Mouse (Mus musculus) intestine, embryonic 15.5 days (tissue): ENCODE measurements around the gene Pik3ip1. TPM values are rescaled to one million over a fixed set of nuclear protein-coding genes. Genes with fewer than 3 reads are reported as not detected.

ENCODE experiments used
- ATAC-seq: fragments of 200-750 bp; cut with Nextera tagmentation; 2 replicates; pipeline ENCODE4 v1.8.0; 2017; ENCODE audit warnings: moderate TSS enrichment, moderate library complexity
- H3K27ac ChIP-seq: fragments of 300-500 bp; sonication (generic); 2 replicates; pipeline ENCODE4 v1.5.1; 2015; ENCODE audit warnings: mild to moderate bottlenecking, inconsistent platforms
- H3K27me3 ChIP-seq: fragments of 300-500 bp; sonication (generic); replicated peaks from 2 replicates; pipeline ENCODE4 v1.6.1; 2015; ENCODE audit warnings: inconsistent platforms
- H3K36me3 ChIP-seq: fragments of 300-500 bp; sonication (generic); 2 replicates; pipeline ENCODE4 v1.6.1; 2015; ENCODE audit warnings: inconsistent platforms
- H3K4me1 ChIP-seq: fragments of 300-500 bp; sonication (generic); replicated peaks from 2 replicates; pipeline ENCODE4 v1.6.1; 2015; ENCODE audit warnings: inconsistent platforms
- H3K4me2 ChIP-seq: fragments of 300-500 bp; sonication (generic); replicated peaks from 2 replicates; pipeline ENCODE4 v1.6.1; 2015; ENCODE audit warnings: mild to moderate bottlenecking, inconsistent platforms
- H3K4me3 ChIP-seq: fragments of 300-500 bp; sonication (generic); replicated peaks from 2 replicates; pipeline ENCODE4 v1.5.1; 2015; ENCODE audit warnings: inconsistent platforms
- H3K9ac ChIP-seq: fragments of 300-500 bp; sonication (generic); 2 replicates; pipeline ENCODE4 v1.6.1; 2015; ENCODE audit warnings: inconsistent platforms
- H3K9me3 ChIP-seq: fragments of 300-500 bp; sonication (generic); 2 replicates; pipeline ENCODE4 v1.6.1; 2016; ENCODE audit warnings: inconsistent platforms
- WGBS: fragments of 180-500 bp; shearing (Covaris S2); methylation state at CpG from one replicate; pipeline ENCODE4 v1.1.7; 2015; 5-methylcytosine and 5-hydroxymethylcytosine counted together
- polyA plus RNA-seq: library from polyadenylated mRNA; unstranded; fragments of >200 nt; fragmentation: Nextera tagmentation; extraction: Ambion mirVana; gene quantifications from 2 replicates; pipeline ENCODE4 v1.2.1, GENCODE M21; 2015

Pik3ip1 gene
- polyA plus RNA-seq, 1 experiment from 2014 or later = 8.5 TPM

DNA sequence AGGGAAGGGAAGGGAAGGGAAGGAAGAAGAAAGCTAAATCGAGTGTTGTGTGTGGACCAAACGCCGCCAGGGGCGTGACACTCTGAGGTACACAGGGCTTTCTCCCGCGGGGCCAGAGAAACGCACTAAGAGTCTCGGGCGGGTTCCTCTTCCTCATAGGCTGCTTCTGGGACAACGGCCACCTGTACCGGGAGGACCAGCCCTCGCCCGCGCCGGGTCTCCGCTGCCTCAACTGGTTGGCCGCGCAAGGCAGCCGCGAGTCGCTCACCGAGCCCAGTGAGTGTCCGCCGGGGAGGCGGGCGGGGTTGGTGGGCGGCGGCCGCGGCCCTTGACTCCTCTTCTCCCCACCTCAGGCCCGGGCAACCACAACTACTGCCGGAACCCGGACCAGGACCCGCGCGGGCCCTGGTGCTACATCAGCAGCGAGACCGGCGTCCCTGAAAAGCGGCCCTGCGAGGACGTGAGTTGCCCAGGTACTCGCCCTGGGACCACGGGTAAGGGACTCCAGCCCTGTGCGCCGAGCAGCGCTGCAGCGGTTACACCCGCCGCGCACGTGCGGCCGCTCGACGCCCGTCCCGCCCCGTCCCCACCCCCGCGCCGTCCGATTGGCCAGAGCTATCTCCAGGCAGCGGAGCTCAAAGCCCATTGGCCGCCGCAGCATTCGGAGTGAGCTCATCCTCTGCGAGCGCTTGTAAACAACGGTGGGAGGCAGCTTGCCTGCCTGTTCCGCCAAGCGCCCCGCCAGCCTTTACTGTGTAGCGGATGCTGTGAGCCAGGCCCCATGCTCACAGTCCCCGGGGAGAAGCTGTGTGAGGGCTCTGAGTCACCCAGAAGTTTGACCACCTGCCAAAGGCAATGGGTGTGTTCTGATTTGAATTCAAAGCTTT is 1.8 kb downstream of the Pik3ip1 start:
- Histone ChIP-seq H3K27ac (peak overlapping the region; percentile 63), H3K4me1 (peaks cover 21% of the 10 kb centered on the region), H3K27me3 (no peaks in the 10 kb centered on the region), H3K4me3 (peak overlapping the region; percentile 49), H3K4me2 (peak overlapping the region; percentile 99), H3K9ac (peak overlapping the region; percentile 45), H3K9me3 (no peaks in the 10 kb centered on the region), H3K36me3 (no peaks in the 10 kb centered on the region)
- under 1% methylated on average over 72 of the region's 75 CpGs for WGBS
- ATAC-seq = peak; percentile 97

DNA sequence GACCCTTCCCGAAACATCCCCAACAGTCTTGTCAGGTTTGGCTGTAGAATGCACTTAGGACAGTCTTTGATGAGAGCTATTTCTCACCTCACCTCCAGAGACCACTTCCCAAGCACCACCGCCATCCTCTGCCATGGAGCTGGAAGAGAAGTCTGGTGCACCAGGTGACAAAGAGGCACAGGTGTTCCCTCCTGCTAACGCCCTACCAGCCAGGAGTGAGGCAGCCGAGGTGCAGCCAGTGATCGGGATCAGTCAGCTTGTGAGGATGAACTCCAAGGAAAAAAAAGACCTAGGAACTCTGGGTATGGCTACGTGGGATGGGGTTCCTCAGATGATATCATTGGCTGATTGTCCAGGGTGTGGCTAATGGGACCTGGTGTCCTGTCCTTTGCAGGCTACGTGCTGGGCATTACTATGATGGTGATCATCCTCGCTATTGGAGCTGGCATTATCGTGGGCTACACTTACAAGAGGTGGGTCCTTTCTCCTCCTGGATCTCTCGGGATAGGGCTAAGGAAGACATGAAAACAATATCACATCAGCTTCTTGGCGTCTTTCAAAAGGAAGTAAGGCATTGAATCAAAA is 3.0 kb downstream of the Pik3ip1 start:
- no peak for ATAC-seq

DNA sequence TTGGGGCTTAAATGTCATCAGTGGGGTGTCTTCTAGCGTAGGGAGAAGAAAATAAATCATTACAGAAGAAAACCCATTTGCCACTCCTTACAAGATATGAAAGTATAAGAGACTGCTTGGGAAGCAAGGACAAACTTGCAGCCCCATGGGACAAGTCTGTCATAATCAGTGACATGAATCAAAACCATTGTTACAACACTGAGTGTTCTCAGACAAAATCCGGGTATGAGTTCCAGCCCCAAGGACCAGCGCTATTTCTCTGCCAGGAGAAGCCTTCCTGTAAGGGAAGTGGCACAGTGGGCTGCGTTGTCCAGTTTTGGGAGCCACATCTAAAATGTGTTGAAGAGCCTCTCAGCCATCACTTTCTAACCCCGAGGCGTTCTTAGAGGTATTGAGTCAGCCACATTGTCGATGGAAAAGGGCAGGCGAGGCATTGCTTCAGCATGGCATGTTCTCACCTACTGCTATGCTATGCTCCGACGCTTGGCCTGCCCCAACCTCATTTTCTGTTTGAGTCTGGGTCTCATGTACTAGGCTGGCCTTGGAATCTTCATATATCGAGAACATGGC is 4.0 kb downstream of the Pik3ip1 start:
- ATAC-seq = no peak
- WGBS = 91% methylated on average over 11 of the region's 11 CpGs
- peaks cover 28% of the 10 kb centered on the region for H3K4me1 ChIP-seq

More for the DNA sequence above, 3.0 kb downstream of the Pik3ip1 start:
- H3K9me3 ChIP-seq = no peaks in the 10 kb centered on the region
- H3K27me3 ChIP-seq = no peaks in the 10 kb centered on the region
- no peak overlapping the region for H3K9ac ChIP-seq
- peaks cover 28% of the 10 kb centered on the region for H3K4me1 ChIP-seq
- no peak overlapping the region for H3K4me3 ChIP-seq
- H3K4me2 ChIP-seq = no peak overlapping the region
- H3K36me3 ChIP-seq = no peaks in the 10 kb centered on the region
- 87% methylated on average over 11 of the region's 11 CpGs for WGBS
- no peak overlapping the region for H3K27ac ChIP-seq

DNA sequence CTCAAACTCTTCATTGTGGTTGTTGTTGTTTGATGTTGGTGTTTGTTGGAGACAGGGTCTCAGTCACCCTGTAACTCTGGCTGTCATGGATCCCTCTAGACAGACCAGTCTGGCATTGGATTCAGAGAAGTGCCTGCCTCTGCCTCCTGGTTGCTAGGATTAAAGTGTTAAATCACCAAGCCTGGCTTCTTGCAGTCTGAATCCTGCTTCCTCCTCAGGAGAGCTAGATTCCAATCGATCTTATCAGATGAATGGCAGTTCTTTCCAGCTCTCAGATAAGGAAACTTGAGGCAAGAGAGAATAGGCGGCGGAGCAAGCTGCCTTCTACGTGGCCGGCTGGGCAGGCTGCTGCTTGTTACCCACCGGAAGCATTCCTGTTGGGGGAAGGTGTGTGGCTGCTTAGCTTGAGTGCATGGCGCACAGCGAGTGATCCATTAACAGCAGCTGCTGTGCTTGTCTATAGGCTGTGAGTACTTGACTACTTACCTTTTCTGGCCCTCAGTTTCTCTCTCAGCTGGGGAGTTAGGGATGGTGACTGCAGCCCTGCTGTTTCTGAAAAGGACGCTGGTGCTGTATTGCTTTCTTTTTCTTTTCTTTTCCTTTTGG is 4.6 kb downstream of the Pik3ip1 start:
- Histone ChIP-seq H3K4me3 (no peak overlapping the region), H3K4me1 (peaks cover 28% of the 10 kb centered on the region), H3K4me2 (no peak overlapping the region), H3K9ac (no peak overlapping the region), H3K27ac (no peak overlapping the region), H3K27me3 (no peaks in the 10 kb centered on the region), H3K9me3 (no peaks in the 10 kb centered on the region), H3K36me3 (no peaks in the 10 kb centered on the region)
- WGBS = 35% methylated on average over 9 of the region's 9 CpGs
- no peak for ATAC-seq

More for the DNA sequence above, 4.0 kb downstream of the Pik3ip1 start:
- Histone ChIP-seq H3K9me3 (no peaks in the 10 kb centered on the region), H3K9ac (no peak overlapping the region), H3K36me3 (no peaks in the 10 kb centered on the region), H3K4me3 (no peak overlapping the region), H3K27ac (no peak overlapping the region), H3K4me2 (no peak overlapping the region), H3K27me3 (no peaks in the 10 kb centered on the region)

DNA sequence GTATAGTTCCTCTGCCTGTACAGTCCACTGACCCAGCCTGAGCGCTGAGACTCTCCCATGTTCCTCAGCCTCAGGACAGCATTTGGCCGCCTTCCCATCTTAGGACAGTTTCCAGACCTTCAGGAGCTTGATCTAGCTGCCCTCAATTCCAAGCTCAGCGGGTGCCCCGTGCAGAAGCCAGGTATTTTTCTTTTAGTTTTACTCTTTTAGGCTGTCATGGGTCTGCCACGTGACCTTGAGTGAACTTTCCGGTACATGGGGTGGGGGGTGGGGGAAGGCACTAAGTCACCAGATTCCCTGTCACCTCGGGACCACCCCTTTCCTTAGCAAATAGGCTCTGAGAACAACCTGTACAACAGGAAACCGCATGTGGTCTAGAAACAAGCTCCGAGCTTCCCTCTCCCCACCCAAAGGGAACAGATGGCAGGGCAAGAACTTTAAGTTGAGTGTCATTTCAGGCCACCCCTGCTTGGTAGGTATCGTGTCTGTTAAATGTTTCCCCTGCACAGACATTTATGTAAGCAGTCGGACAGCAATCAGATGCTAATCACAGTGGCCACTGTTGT is 5.5 kb downstream of the Pik3ip1 start:
- Histone ChIP-seq H3K4me1 (peaks cover 26% of the 10 kb centered on the region), H3K27me3 (no peaks in the 10 kb centered on the region), H3K4me2 (no peak overlapping the region), H3K4me3 (no peak overlapping the region), H3K27ac (0 out of 2 replicates have a peak overlapping the region, but pooled peaks have one; percentile 14), H3K9me3 (no peaks in the 10 kb centered on the region), H3K36me3 (no peaks in the 10 kb centered on the region), H3K9ac (no peak overlapping the region)
- WGBS = 17% methylated on average over 11 of the region's 11 CpGs
- ATAC-seq = no peak

DNA sequence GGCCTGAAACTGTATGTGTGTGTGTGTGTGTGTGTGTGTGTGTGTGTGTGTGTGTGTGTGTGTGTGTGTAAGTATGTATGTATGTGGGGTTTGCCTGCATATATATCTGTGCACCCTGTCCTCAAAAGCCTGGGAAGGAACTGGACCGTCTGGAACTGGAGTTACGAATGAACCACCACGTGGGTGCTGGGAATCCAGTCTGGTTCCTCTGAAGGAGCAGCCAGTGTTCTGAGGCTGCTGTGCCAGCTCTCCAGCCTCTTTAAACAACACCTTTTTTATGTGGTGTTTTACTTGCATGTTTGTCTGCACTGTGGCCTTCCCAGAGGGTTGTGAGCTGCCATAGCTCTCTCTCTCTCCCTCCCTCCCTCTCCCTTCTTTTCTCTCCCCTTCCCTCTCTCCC is 6.4 kb downstream of the Pik3ip1 start:
- no peak for ATAC-seq
- H3K27me3 ChIP-seq = no peaks in the 10 kb centered on the region
- no peak overlapping the region for H3K27ac ChIP-seq
- no peaks in the 10 kb centered on the region for H3K9me3 ChIP-seq
- peaks cover 26% of the 10 kb centered on the region for H3K4me1 ChIP-seq
- no peak overlapping the region for H3K4me2 ChIP-seq
- H3K9ac ChIP-seq = no peak overlapping the region
- H3K36me3 ChIP-seq = no peaks in the 10 kb centered on the region
- WGBS = 84% methylated on average over 3 of the region's 3 CpGs
- no peak overlapping the region for H3K4me3 ChIP-seq

DNA sequence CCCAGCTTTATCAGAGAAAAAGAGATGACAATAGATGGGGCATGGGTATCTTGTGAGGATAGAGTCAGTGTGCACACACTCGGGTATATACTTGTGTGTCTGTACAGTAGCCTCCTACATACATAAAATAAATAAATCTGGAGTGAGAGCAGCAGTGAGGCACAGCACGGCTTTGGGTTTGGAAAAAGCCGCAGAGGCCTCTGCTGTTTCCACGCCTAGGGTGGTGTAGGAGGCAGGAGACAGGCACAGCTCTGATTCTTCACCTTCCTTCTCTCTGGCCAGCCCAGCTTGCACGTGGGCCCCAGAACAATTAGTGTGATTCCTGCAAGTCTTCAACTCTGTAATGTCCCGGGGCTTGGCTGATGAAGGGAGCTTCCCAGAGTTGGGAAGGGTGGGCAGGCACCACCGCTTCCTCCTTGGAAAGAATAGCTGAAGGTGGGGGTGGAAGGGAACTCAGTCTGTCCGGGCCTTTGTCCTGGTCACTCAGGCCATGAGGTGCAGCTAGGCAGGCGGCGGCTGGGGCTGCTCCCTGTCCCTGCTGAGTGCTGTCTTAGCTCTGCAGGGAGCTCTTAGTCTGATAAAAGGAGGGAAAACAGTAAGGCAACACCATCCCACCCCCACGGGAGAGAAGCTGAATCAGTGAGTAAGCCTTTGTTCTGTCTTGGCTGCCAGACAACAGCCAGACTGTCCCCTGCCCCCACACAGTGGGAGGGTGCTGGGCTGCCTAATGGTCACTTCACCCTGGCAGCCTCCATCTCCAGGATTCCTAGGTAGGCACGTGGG is 7.2 kb downstream of the Pik3ip1 start:
- Histone ChIP-seq H3K36me3 (no peaks in the 10 kb centered on the region), H3K9me3 (no peaks in the 10 kb centered on the region), H3K9ac (no peak overlapping the region), H3K4me1 (peaks cover 21% of the 10 kb centered on the region), H3K4me2 (peak overlapping the region; percentile 3; the same call in 1 of the 2 replicates), H3K4me3 (no peak overlapping the region), H3K27ac (peak overlapping the region; percentile 61), H3K27me3 (no peaks in the 10 kb centered on the region)
- WGBS = 23% methylated on average over 12 of the region's 12 CpGs
- ATAC-seq = peak; percentile 27; the same call in 1 of the 2 replicates

DNA sequence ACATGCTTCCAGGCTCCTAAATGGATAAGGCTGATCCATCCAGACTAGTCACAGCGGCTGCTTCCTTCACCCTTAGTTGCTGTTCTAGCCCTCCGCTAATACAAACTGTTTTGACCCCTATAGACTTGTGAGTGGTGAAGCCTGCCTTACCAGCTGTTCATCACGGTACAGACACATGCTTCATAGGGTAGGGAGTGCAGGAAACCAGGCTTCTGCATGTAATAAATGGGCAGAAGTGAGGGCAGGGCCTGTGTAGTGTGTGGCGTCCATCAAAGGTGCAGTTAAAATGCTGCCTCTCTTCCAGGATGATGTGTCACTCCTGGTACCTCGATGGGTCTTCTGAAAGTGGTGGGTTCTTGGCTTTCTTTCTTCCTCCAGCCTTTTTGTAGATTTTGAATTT is 7.8 kb downstream of the Pik3ip1 start:
- Histone ChIP-seq H3K27me3 (no peaks in the 10 kb centered on the region), H3K27ac (peak overlapping the region; percentile 61; the same call in 1 of the 2 replicates), H3K4me1 (peaks cover 21% of the 10 kb centered on the region), H3K36me3 (no peaks in the 10 kb centered on the region), H3K4me2 (no peak overlapping the region), H3K4me3 (no peak overlapping the region), H3K9ac (no peak overlapping the region), H3K9me3 (no peaks in the 10 kb centered on the region)
- 48% methylated on average over 5 of the region's 5 CpGs for whole genome bisulfite sequencing
- peak; percentile 7; the same call in 1 of the 2 replicates for ATAC-seq

DNA sequence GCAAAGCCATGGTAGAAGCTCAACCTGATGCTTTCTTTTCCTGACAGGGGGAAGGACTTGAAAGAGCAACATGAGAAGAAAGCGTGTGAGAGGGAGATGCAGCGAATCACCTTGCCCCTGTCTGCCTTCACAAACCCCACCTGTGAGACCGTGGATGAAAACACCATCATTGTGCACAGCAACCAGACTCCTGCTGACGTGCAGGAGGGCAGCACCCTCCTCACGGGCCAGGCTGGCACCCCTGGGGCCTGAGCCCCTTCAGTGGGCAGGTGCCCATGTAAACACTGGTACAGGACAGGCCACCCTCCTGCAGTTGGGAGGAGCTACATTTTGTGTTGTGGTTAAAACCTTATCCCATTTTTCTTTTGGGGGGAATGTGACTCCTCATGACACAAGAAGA is 11.3 kb downstream of the Pik3ip1 start:
- H3K4me3 ChIP-seq = no peak overlapping the region
- H3K4me2 ChIP-seq = no peak overlapping the region
- H3K9me3 ChIP-seq = no peaks in the 10 kb centered on the region
- peaks cover 16% of the 10 kb centered on the region for H3K36me3 ChIP-seq
- no peak overlapping the region for H3K9ac ChIP-seq
- H3K4me1 ChIP-seq = peaks cover 8% of the 10 kb centered on the region
- 79% methylated on average over 5 of the region's 5 CpGs for WGBS
- H3K27me3 ChIP-seq = no peaks in the 10 kb centered on the region
- ATAC-seq = no peak
- H3K27ac ChIP-seq = no peak overlapping the region

DNA sequence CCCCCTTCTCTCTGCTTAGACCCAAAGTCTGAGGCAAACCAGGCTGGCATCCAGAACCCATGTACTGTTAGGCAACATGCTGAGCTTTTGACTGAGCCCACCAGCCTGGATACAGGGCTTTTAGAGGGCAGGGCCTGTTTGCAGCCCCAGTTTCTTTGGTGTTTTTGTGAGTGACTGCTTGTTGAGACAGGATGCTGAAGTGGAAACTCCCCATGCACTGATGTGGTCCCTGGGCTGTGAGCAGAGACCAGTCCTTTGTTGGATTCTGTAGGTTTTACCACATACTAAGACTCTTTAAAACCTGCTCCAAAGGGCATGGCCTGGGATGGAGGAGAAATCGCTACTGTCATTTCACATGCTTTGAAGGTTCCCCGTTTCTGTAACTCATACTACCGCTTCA is 14.7 kb downstream of the Pik3ip1 start:
- ATAC-seq = no peak
- no peak overlapping the region for H3K27ac ChIP-seq
- H3K27me3 ChIP-seq = no peaks in the 10 kb centered on the region
- no peak overlapping the region for H3K4me2 ChIP-seq
- WGBS = 92% methylated on average over 3 of the region's 3 CpGs
- H3K9ac ChIP-seq = no peak overlapping the region
- peaks cover 16% of the 10 kb centered on the region for H3K36me3 ChIP-seq
- H3K4me3 ChIP-seq = no peak overlapping the region
- peaks cover 19% of the 10 kb centered on the region for H3K4me1 ChIP-seq
- no peaks in the 10 kb centered on the region for H3K9me3 ChIP-seq

DNA sequence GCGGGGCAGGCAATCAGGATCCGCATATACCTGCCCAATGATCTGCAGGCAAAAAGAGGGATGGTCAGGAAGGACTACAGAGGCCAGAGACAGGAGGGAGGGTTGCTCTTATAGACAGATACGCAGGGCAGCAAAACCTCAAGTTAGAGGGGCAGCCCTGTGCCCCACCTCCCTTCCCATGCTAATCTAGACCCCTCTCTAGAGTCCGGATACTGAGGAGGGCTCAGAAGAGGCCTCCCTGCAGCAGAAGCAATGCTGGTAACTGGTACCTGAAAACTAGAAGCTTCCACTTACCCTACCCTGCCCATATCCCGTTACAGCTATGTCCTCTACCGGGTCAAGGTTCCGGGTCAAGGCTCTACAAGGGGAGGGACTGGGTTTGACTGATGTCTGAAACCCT is 16.1 kb downstream of the Pik3ip1 start:
- Histone ChIP-seq H3K27ac (no peak overlapping the region), H3K4me1 (peaks cover 19% of the 10 kb centered on the region), H3K9ac (no peak overlapping the region), H3K9me3 (no peaks in the 10 kb centered on the region), H3K36me3 (peaks cover 26% of the 10 kb centered on the region), H3K4me2 (no peak overlapping the region), H3K4me3 (no peak overlapping the region), H3K27me3 (no peaks in the 10 kb centered on the region)
- ATAC-seq = no peak
- 93% methylated on average over 7 of the region's 7 CpGs for WGBS
